Mouse (Mus musculus) hindbrain, embryonic 15.5 days (tissue): ENCODE measurements around the gene Atxn7l1. TPM values are rescaled to one million over a fixed set of nuclear protein-coding genes. Genes with fewer than 3 reads are reported as not detected.

Experiments used
- ATAC-seq: fragments of 200-750 bp; cut with Nextera tagmentation; 2 replicates; pipeline ENCODE4 v1.8.0; 2017; ENCODE audit warnings: low read depth, moderate number of reproducible peaks, moderate TSS enrichment; ENCODE audit not compliant: low FRiP score
- H3K27ac ChIP-seq: fragments of 300-500 bp; sonication (generic); replicated peaks from 2 replicates; pipeline ENCODE4 v1.5.1; 2015; ENCODE audit warnings: mild to moderate bottlenecking, inconsistent platforms
- H3K27me3 ChIP-seq: fragments of 300-500 bp; sonication (generic); 2 replicates; pipeline ENCODE4 v1.6.1; 2015; ENCODE audit warnings: control low read depth, inconsistent platforms
- H3K36me3 ChIP-seq: fragments of 300-500 bp; sonication (generic); 2 replicates; pipeline ENCODE4 v1.6.1; 2015; ENCODE audit warnings: control low read depth, inconsistent platforms
- H3K4me1 ChIP-seq: fragments of 300-500 bp; sonication (generic); replicated peaks from 2 replicates; pipeline ENCODE4 v1.6.1; 2015; ENCODE audit warnings: control low read depth, inconsistent platforms
- H3K4me2 ChIP-seq: fragments of 300-500 bp; sonication (generic); 2 replicates; pipeline ENCODE4 v1.6.1; 2015; ENCODE audit warnings: moderate library complexity, mild to moderate bottlenecking, inconsistent platforms
- H3K4me3 ChIP-seq: fragments of 300-500 bp; sonication (generic); 2 replicates; pipeline ENCODE4 v1.5.1; 2015; ENCODE audit warnings: mild to moderate bottlenecking, inconsistent platforms
- H3K9ac ChIP-seq: fragments of 300-500 bp; sonication (generic); 2 replicates; pipeline ENCODE4 v1.6.1; 2015; ENCODE audit warnings: inconsistent platforms
- H3K9me3 ChIP-seq: fragments of 300-500 bp; sonication (generic); 2 replicates; pipeline ENCODE4 v1.6.1; 2016; ENCODE audit warnings: control low read depth, inconsistent platforms
- WGBS: fragments of 180-500 bp; shearing (Covaris S2); methylation state at CpG from one replicate; pipeline ENCODE4 v1.1.7; 2015; 5-methylcytosine and 5-hydroxymethylcytosine counted together
- polyA plus RNA-seq: library from polyadenylated mRNA; unstranded; fragments of >200 nt; fragmentation: Nextera tagmentation; extraction: Ambion mirVana; gene quantifications from 2 replicates; pipeline ENCODE4 v1.2.1, GENCODE M21; 2015

Atxn7l1 gene
- polyA plus RNA-seq, 1 experiment from 2014 or later, result 23.6 TPM

DNA sequence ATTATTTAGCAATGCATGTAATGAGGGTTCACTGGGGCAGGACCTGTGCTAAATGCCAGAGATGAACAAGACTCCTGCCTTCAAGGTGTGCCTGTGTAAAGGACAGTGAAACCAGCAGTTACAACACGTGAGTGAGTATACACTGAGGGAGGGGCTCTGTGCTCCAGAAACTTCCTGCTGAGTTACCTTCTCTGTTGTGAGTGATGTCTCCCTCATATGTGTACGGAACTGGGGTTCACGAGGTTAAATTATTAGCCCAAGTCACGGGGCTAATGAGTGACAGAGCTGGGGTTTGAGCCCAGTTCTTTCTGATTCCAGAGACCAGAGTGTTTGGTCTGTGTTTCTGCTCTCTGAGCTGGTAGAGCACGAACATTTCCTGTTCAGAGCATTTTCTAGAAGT is 168.3 kb downstream of the Atxn7l1 start:
- H3K9me3 ChIP-seq, result no peaks in the 10 kb centered on the region
- WGBS, result 77% methylated on average over 5 of the region's 5 CpGs
- no peak for ATAC-seq

DNA sequence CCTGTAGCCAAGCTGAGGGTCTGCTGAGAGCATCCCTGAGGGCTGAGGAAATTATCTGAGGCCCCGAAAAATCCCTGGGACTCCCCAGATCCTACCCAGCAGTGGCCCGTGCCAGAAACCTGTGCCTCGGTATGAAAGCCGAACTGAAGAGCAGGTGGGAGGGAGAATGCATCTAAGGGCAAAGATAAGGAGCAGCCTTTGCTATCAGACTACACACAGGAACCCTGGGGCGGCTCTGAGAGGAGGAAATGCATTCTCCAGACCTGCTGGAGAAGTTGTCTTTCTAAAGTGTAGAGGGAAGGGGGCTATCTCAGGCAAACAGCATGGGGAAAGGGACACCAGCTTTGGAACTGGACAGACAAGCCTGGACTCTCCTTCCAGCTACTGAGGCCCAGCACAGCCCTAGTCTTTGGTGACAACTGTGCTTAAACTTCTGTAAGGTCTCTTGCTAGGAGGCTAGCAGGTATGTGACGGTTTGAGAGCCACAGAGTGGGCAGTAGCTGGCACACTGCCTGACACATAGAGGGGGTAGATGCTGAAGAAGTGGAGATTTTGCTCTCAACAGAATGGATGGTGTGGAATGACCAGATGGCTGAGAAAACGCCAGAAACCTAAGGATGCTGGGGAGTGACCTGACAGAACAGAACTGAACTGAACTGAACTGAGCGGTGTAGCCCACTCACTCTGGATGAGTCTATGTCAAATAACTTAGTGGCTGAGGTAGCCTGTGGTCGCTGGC is 170.5 kb downstream of the Atxn7l1 start:
- Histone ChIP-seq H3K4me3 (no peak overlapping the region), H3K27me3 (no peaks in the 10 kb centered on the region), H3K4me1 (peaks cover 15% of the 10 kb centered on the region), H3K4me2 (no peak overlapping the region), H3K9ac (no peak overlapping the region), H3K36me3 (no peaks in the 10 kb centered on the region), H3K9me3 (no peaks in the 10 kb centered on the region), H3K27ac (no peak overlapping the region)
- ATAC-seq, result no peak
- 82% methylated on average over 9 of the region's 9 CpGs for WGBS

More for the DNA sequence above, 168.3 kb downstream of the Atxn7l1 start:
- Histone ChIP-seq H3K4me2 (no peak overlapping the region), H3K9ac (no peak overlapping the region), H3K27me3 (no peaks in the 10 kb centered on the region), H3K36me3 (no peaks in the 10 kb centered on the region), H3K27ac (no peak overlapping the region), H3K4me1 (peaks cover 23% of the 10 kb centered on the region), H3K4me3 (no peak overlapping the region)

DNA sequence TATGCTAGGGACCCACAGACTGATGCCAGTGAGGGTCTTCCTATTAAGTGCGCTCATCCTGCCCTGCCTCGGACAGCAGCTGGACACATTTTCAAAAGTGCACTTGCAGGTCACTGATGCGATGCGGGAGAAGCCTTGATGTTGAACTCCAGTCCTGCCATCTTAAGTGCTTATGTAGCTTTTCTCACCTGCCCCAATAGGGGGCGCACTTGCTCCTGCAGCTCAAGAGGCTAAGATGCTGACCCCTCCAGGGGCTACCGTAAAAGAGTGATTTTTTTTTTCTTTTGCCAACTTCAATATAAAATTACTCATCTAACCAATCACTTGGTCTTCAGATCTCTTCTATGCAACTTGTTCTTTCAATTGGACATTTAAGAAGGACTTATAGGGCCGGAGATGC is 175.1 kb downstream of the Atxn7l1 start:
- Histone ChIP-seq H3K27me3 (no peaks in the 10 kb centered on the region), H3K4me3 (no peak overlapping the region), H3K4me1 (no peaks in the 10 kb centered on the region), H3K36me3 (no peaks in the 10 kb centered on the region), H3K4me2 (no peak overlapping the region), H3K9me3 (no peaks in the 10 kb centered on the region), H3K27ac (no peak overlapping the region), H3K9ac (no peak overlapping the region)
- ATAC-seq, result no peak
- 75% methylated on average over 7 of the region's 7 CpGs for WGBS

DNA sequence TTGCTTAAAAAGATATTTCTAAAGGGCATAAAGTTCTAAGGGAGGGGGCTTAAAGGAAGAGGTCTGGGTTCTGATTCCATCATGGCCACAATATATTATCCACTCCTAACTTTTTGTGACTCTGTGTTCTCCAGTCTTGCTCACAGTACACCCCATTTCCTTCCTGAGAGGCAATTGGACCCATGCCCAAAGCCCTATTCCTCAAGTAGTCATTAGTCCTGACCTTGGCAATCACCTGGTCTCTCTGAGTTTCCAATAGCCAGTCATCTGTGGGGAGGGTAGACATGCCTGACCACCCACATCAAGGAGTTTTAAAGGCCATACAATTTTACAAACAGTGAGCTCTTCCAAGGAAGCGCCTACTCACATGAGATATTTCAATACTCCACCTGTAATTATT is 176.3 kb downstream of the Atxn7l1 start:
- Histone ChIP-seq H3K36me3 (no peaks in the 10 kb centered on the region), H3K4me2 (no peak overlapping the region), H3K27ac (no peak overlapping the region), H3K9me3 (no peaks in the 10 kb centered on the region), H3K27me3 (no peaks in the 10 kb centered on the region), H3K9ac (no peak overlapping the region), H3K4me3 (no peak overlapping the region), H3K4me1 (no peaks in the 10 kb centered on the region)
- no peak for ATAC-seq
- WGBS, result 97% methylated on average over 1 of the region's 1 CpGs

DNA sequence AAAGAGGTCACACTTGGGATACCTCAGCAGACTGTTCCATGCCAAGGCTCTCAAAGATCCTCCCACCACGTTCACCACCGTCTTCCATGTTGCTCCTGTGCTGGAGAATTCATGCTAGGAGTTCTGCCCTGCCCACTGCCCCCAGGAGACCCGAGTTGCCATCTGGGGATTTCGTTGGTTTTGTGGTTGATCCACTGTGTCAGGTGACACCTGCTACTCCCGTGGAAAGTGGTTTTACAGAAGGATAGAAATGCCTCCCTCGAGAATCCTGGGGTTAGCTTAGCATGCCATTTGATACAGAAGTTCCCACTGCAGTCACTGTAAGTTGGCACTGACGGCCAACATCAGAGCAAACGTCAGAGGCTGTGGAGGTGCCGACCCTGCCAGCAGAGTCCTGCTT is 177.9 kb downstream of the Atxn7l1 start:
- Histone ChIP-seq H3K4me1 (no peaks in the 10 kb centered on the region), H3K9ac (no peak overlapping the region), H3K4me3 (no peak overlapping the region), H3K9me3 (no peaks in the 10 kb centered on the region), H3K4me2 (no peak overlapping the region), H3K36me3 (no peaks in the 10 kb centered on the region), H3K27ac (no peak overlapping the region), H3K27me3 (no peaks in the 10 kb centered on the region)
- no peak for ATAC-seq
- 76% methylated on average over 9 of the region's 9 CpGs for WGBS

DNA sequence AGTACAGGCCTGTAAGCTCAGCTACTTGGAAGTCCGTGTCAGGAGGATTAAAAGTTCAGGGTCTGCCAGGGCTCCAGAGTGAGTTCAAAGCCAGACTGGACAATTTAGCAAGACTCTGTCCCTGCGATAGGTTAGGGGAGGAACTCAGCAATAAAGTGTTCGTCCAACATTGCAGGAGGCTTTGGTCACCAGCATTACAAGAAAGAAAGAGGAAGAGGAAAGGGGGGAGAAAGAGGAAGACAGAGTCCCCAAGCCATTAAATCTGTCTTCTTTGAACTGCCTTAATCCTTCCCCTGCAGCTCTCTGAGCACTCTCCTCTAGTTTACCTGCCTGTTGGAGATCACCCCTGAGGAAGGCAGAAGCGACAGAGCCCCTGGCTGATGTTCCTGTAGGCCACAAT is 184.6 kb downstream of the Atxn7l1 start:
- 72% methylated on average over 4 of the region's 4 CpGs for WGBS
- no peaks in the 10 kb centered on the region for H3K27me3 ChIP-seq
- no peaks in the 10 kb centered on the region for H3K9me3 ChIP-seq
- H3K9ac ChIP-seq, result no peak overlapping the region
- no peak overlapping the region; the same call in 1 of the 2 replicates for H3K27ac ChIP-seq
- H3K36me3 ChIP-seq, result no peaks in the 10 kb centered on the region
- no peak for ATAC-seq
- no peak overlapping the region for H3K4me2 ChIP-seq
- peaks cover 16% of the 10 kb centered on the region for H3K4me1 ChIP-seq
- no peak overlapping the region for H3K4me3 ChIP-seq

DNA sequence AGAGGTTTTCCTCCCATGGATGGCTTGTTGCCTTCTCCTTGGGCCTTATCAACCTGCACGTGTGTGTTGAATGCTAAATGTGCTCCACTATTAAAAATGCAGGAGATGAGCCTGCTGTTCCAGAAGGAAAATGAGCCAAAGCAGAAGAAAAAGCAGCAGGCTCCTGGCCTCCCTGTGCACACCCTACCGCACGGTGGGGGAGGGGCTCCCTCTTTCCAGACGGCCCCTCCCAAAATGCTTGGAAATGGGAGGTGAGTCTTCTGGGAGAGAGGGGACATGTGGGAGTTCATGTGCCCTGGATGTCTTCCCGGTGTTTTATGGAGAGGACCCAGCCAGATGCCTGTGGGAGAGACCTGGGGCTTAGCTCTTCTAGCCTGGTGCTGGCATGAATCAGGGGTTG is 185.3 kb downstream of the Atxn7l1 start:
- no peak overlapping the region for H3K9ac ChIP-seq
- no peak overlapping the region for H3K4me2 ChIP-seq
- peaks cover 18% of the 10 kb centered on the region for H3K4me1 ChIP-seq
- no peak overlapping the region for H3K4me3 ChIP-seq
- ATAC-seq, result peak; percentile 32; the same call in 1 of the 2 replicates
- H3K27me3 ChIP-seq, result no peaks in the 10 kb centered on the region
- H3K9me3 ChIP-seq, result no peaks in the 10 kb centered on the region
- H3K36me3 ChIP-seq, result no peaks in the 10 kb centered on the region
- no peak overlapping the region; the same call in 1 of the 2 replicates for H3K27ac ChIP-seq
- WGBS, result 45% methylated on average over 5 of the region's 5 CpGs

DNA sequence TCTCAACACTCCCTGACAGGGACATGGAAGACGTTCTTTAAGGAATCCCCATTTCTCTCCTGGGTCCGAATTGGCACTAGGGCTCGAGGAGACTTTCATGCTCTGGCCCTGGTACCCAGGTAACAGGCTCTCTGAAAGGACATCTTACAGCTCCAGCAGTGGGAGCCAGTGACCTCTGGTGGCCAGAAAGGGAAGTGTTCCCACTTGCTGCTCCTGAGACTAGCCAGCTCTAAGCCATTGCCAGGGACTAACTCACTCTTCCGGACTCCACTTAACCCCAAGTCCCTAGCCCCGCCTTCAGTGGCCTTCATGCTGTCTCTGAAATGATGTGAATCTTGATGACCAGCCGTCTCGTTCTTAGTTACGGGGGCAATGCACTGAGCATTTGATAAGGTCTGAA is 186.4 kb downstream of the Atxn7l1 start:
- Histone ChIP-seq H3K4me1 (peaks cover 18% of the 10 kb centered on the region), H3K4me2 (no peak overlapping the region), H3K27me3 (no peaks in the 10 kb centered on the region), H3K9ac (no peak overlapping the region), H3K36me3 (no peaks in the 10 kb centered on the region), H3K9me3 (no peaks in the 10 kb centered on the region), H3K27ac (no peak overlapping the region), H3K4me3 (no peak overlapping the region)
- 25% methylated on average over 8 of the region's 8 CpGs for WGBS
- peak; percentile 79 for ATAC-seq

DNA sequence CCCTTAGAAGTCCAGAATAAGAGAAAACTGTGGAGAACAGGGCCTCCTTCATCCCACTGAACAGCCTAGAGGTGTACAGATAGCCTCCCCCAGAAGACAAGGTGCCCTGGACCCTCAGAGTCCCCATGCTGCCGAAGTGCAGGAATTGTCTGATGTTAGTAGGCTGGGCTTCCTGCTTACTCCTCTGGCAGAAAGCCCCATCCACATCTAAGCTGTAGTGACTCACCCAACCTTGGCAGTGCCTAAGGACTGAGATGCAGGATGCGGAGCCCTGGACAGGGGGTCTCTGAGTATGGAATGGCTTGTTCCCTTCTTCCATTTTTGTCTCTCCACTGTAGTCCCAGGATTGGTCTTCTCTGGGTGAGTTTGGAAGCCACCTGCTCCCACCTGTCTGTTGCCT is 187.0 kb downstream of the Atxn7l1 start:
- Histone ChIP-seq H3K27ac (no peak overlapping the region), H3K9ac (no peak overlapping the region), H3K9me3 (no peaks in the 10 kb centered on the region), H3K4me1 (peaks cover 18% of the 10 kb centered on the region), H3K27me3 (no peaks in the 10 kb centered on the region), H3K4me3 (no peak overlapping the region), H3K4me2 (no peak overlapping the region), H3K36me3 (no peaks in the 10 kb centered on the region)
- no peak; the same call in 1 of the 2 replicates for ATAC-seq
- 89% methylated on average over 2 of the region's 2 CpGs for WGBS

DNA sequence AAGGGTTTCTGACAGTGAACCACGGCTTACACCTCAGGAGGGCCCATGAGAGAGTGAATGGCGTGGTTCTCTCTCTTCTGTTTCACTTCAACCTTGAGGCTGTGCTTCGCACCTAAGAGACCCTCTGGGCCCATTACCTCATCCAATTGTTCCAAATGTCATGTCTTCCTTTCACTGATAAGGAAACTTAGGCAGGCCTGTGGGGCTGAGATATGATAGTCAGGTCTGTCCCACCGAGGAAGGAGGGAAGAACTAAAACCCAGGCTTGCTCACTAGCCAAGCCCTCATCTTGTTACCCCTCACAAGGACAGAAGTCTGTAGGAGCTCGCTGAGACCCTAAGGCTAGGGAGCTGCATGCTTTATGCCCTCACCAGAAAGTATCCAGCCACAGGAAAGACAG is 187.5 kb downstream of the Atxn7l1 start:
- no peak overlapping the region for H3K4me3 ChIP-seq
- 86% methylated on average over 5 of the region's 5 CpGs for WGBS
- no peak overlapping the region for H3K9ac ChIP-seq
- no peaks in the 10 kb centered on the region for H3K27me3 ChIP-seq
- no peak for ATAC-seq
- H3K4me1 ChIP-seq, result peaks cover 18% of the 10 kb centered on the region
- H3K9me3 ChIP-seq, result no peaks in the 10 kb centered on the region
- no peak overlapping the region for H3K4me2 ChIP-seq
- H3K36me3 ChIP-seq, result no peaks in the 10 kb centered on the region
- H3K27ac ChIP-seq, result no peak overlapping the region

DNA sequence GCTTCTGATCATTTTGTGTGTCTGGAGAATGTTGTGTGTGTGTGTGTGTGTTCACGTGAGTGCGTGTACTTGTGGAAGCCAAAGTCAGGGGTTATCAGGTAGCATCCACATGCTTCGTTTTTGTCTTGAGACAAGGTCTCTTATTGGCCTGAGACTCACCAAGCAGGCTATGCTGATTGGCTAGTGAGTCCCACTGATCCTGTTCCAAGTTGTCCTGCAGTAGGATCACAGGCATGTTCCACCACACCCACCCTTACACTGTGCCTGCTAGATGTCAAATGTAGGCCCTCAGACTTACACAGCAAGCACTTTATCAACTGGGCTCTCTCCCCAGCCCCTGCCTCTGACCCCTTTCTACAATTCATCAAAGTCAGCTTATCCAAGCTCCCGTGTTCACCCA is 187.9 kb downstream of the Atxn7l1 start:
- peaks cover 21% of the 10 kb centered on the region for H3K4me1 ChIP-seq
- 86% methylated on average over 4 of the region's 4 CpGs for WGBS

DNA sequence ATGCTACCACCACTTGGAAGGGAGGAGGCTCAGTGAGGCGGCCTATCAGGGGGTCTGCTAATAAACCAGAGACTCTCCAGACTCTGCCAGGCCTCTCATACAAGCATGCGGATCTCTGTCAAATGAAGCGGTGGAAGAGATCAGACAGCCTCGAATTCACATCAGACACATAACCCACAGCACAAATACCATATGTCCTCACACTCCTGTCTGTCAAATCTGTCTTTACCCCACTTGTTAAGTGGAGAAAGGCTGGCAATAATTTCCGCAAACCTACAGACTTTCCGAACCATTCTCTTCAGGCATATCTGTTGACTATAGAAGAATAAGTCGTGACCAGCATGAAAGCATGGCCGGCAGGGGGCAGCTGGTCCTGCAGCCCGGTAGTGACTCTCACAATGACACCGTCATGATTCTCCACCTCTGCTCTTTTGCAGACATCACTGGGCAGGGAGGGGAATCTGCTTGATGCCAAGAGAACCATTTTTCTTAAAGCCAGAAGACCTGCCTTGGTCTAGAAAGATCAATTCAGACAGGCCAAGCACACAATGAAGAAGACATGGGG is 189.2 kb downstream of the Atxn7l1 start:
- H3K27ac ChIP-seq, result no peak overlapping the region
- H3K4me1 ChIP-seq, result peaks cover 32% of the 10 kb centered on the region
- H3K4me3 ChIP-seq, result no peak overlapping the region
- no peak overlapping the region for H3K9ac ChIP-seq
- H3K27me3 ChIP-seq, result no peaks in the 10 kb centered on the region
- 53% methylated on average over 10 of the region's 10 CpGs for WGBS
- H3K4me2 ChIP-seq, result no peak overlapping the region
- no peaks in the 10 kb centered on the region for H3K9me3 ChIP-seq
- no peak for ATAC-seq
- no peaks in the 10 kb centered on the region for H3K36me3 ChIP-seq

More for the DNA sequence above, 187.9 kb downstream of the Atxn7l1 start:
- Histone ChIP-seq H3K4me3 (no peak overlapping the region), H3K27me3 (no peaks in the 10 kb centered on the region), H3K4me2 (no peak overlapping the region), H3K27ac (no peak overlapping the region), H3K9me3 (no peaks in the 10 kb centered on the region), H3K9ac (no peak overlapping the region), H3K36me3 (no peaks in the 10 kb centered on the region)
- no peak for ATAC-seq
